In the genomic region with DNA sequence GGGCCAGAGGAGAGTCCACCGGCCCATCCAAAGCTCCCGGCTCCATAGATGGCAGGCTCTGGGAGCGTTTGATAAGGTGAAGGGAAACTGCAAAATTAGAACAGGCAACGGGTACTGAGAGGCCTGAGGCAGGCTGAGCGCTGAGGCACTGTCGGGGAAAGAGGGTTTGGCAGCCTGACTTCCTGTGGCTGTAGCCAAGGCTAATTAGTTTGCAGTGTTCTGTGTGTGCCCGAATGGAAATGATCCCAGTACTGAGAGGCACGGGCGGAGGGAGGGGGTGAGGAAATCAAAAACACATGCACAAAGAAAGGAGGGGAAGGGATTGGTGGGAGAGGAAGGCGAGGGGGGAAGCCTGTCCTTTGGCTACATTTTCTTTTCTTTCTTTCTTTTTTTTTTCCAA, we compare ENCODE assay signal across 8 mouse cellular contexts.
A peak's percentile ranks its signal among the peaks of the same experiment; 100 is the strongest.
DNase-seq lines count a peak whose midpoint lies in the region; ATAC-seq lines count a peak whose summit lies in the region.

No protein-coding gene starts in this region.

- peaks cover 3% of the 10 kb centered on the region; the same call in 1 of the 2 replicates for H3K4me1 ChIP-seq in forebrain, embryonic 14.5 days (ENCODE audit: control insufficient read depth, insufficient read depth, low read length)
- H3K4me1 ChIP-seq in hindbrain, embryonic 10.5 days (replicated peaks) = peaks cover 6% of the 10 kb centered on the region
- H3K4me1 ChIP-seq in neural tube, embryonic 11.5 days (ENCODE audit: control insufficient read depth, insufficient read depth, low read length) = no peaks in the 10 kb centered on the region

- no peak overlapping the region for H3K27ac ChIP-seq in forebrain, embryonic 14.5 days (ENCODE audit: low read depth, low read length)
- H3K27ac ChIP-seq in hindbrain, embryonic 10.5 days = peak overlapping the region; percentile 24; the same call in 1 of the 2 replicates
- H3K27ac ChIP-seq in neural tube, embryonic 11.5 days (ENCODE audit: low read depth, low read length) = no peak overlapping the region

- H3K27me3 ChIP-seq in forebrain, embryonic 14.5 days (replicated peaks; ENCODE audit: control insufficient read depth, insufficient read depth, low read length) = no peaks in the 10 kb centered on the region
- H3K27me3 ChIP-seq in hindbrain, embryonic 10.5 days (ENCODE audit: insufficient read depth, poor library complexity, severe bottlenecking) = no peaks in the 10 kb centered on the region
- no peaks in the 10 kb centered on the region for H3K27me3 ChIP-seq in neural tube, embryonic 11.5 days (ENCODE audit: control insufficient read depth, insufficient read depth, low read length)

- H3K4me3 ChIP-seq in forebrain, embryonic 14.5 days (ENCODE audit: low read depth, low read length) = no peak overlapping the region
- no peak overlapping the region for H3K4me3 ChIP-seq in hindbrain, embryonic 10.5 days
- H3K4me3 ChIP-seq in neural tube, embryonic 11.5 days (ENCODE audit: low read depth, low read length) = no peak overlapping the region

- H3K4me2 ChIP-seq in forebrain, embryonic 14.5 days (ENCODE audit: low read length) = peak overlapping the region; percentile 30
- no peak overlapping the region for H3K4me2 ChIP-seq in neural tube, embryonic 11.5 days (ENCODE audit: low read depth)

- no peaks in the 10 kb centered on the region for H3K36me3 ChIP-seq in forebrain, embryonic 14.5 days (ENCODE audit: control insufficient read depth, insufficient read depth, low read length)
- no peaks in the 10 kb centered on the region for H3K36me3 ChIP-seq in hindbrain, embryonic 10.5 days
- H3K36me3 ChIP-seq in neural tube, embryonic 11.5 days (ENCODE audit: control insufficient read depth, insufficient read depth, low read length) = no peaks in the 10 kb centered on the region

- H3K9me3 ChIP-seq in forebrain, embryonic 14.5 days (replicated peaks; ENCODE audit: control insufficient read depth, low read length) = no peaks in the 10 kb centered on the region
- 0 out of 2 replicates have a peak, but pooled peaks cover 4% of the 10 kb centered on the region for H3K9me3 ChIP-seq in hindbrain, embryonic 10.5 days
- H3K9me3 ChIP-seq in neural tube, embryonic 11.5 days (ENCODE audit: control insufficient read depth, low read length) = no peaks in the 10 kb centered on the region

- ATAC-seq in forebrain, embryonic 14.5 days = peak; percentile 95
- ATAC-seq in neural tube, embryonic 11.5 days (ENCODE audit: insufficient read depth, low FRiP score, low TSS enrichment) = no peak

- peak; percentile 2 for DNase-seq in ovary, postnatal 10 days (ENCODE audit: low spot score)
- DNase-seq in ovary, adult 18-20 months (ENCODE audit: low spot score) = no peak
- peak; percentile 86 for DNase-seq in forebrain, embryonic 14.5 days (ENCODE audit: low spot score)
- peak; percentile 63 for DNase-seq in hindbrain, embryonic 10.5 days (ENCODE audit: low spot score)
- DNase-seq in layer of hippocampus, adult 9-11 months = peak; percentile 25
- DNase-seq in neural tube, embryonic 11.5 days (ENCODE audit: low spot score) = peak; percentile 49
- no peak for DNase-seq in T-cell, adult 2 months (ENCODE audit: low spot score)
- DNase-seq in spleen, postnatal 10 days (ENCODE audit: low spot score in 2 of 2) = no peak

- no peak overlapping the region for H3K9ac ChIP-seq in forebrain, embryonic 14.5 days (ENCODE audit: low read length)
- H3K9ac ChIP-seq in neural tube, embryonic 11.5 days (ENCODE audit: low read length) = no peak overlapping the region

- 5% methylated on average over 10 of the region's 10 CpGs for WGBS in forebrain, embryonic 14.5 days
- 31% methylated on average over 10 of the region's 10 CpGs for WGBS in hindbrain, embryonic 10.5 days
- 35% methylated on average over 10 of the region's 10 CpGs for WGBS in neural tube, embryonic 11.5 days

Comparison
In these comparisons a context has a peak if more than half of its experiments do, and no peak if none do; other contexts are left out.
1. DNase-seq: peak in ovary, postnatal 10 days (single experiment), forebrain, embryonic 14.5 days (single experiment), hindbrain, embryonic 10.5 days (single experiment), layer of hippocampus, adult 9-11 months (single experiment) and neural tube, embryonic 11.5 days (single experiment); none in ovary, adult 18-20 months (single experiment), T-cell, adult 2 months (single experiment) and spleen, postnatal 10 days (0 of 2).